Mouse (Mus musculus) common myeloid progenitor, adult 5-6 weeks (primary cell): Measurements from ENCODE around the gene Fbxl4. TPM values are rescaled to one million over a fixed set of nuclear protein-coding genes. Genes with fewer than 3 reads are reported as not detected.
"Not testable (repeated sequence)": the region's sequence is repeated elsewhere in the genome, so short reads cannot be mapped to it uniquely, and the experiment has no call there.

Experiments
- ATAC-seq: replicated peaks from 2 replicates; pipeline ENCODE4 v1.8.0; 2016; ENCODE audit warnings: low read depth, mild to moderate bottlenecking, moderate TSS enrichment, inconsistent platforms; ENCODE audit not compliant: poor library complexity, severe bottlenecking
- total RNA-seq: library from RNA; stranded (forward); fragments of 200-1000, 187-1606 nt; gene quantifications from 2 replicates; pipeline ENCODE4 v1.2.3, GENCODE M21; 2017

Gene Fbxl4
- total RNA-seq = 4.1 and 9.5 TPM in 2 replicates

DNA sequence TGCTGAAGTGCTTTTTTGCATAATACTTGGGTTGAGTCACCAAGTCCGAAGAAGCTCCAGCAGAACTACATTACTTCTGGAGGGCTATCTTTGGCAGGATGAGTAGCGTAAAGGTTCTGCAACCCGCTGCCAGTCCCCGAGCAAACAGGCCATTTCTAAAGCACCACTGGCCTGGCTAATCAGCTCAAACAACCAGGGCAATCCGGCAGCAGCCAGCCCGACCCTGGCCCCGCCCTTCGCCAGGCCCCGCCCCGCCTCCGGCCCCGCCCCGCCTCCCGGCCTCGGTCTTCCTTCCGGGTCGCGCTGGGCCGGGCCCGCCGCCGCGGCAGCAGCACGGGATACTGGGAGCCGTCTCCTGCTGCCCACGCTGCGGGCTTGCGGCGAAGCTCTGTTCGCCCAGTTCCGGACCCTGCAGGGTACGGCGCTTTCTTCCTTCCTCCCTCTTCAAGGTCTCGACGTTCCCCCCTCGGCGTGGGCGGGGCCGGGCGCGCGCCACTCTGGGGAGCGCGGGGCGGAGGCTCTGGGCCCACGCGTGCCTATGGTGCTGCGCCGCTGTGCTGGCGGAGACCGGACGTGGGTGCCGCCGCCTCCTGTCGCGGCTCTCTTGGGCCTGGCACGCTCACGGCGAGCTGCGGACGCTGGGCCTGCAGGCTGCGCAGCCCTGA, at the start of gene Fbxl4:
Fbxl4 (plus strand) TSS at position 278 of the 665 bp plus-strand sequence.
- ATAC-seq = peak; percentile 87

- no peak for ATAC-seq
These were observed 42.8 kb upstream of the Fbxl4 start for GRCm38 (mm10) chr4:22314564-22314963.

DNA sequence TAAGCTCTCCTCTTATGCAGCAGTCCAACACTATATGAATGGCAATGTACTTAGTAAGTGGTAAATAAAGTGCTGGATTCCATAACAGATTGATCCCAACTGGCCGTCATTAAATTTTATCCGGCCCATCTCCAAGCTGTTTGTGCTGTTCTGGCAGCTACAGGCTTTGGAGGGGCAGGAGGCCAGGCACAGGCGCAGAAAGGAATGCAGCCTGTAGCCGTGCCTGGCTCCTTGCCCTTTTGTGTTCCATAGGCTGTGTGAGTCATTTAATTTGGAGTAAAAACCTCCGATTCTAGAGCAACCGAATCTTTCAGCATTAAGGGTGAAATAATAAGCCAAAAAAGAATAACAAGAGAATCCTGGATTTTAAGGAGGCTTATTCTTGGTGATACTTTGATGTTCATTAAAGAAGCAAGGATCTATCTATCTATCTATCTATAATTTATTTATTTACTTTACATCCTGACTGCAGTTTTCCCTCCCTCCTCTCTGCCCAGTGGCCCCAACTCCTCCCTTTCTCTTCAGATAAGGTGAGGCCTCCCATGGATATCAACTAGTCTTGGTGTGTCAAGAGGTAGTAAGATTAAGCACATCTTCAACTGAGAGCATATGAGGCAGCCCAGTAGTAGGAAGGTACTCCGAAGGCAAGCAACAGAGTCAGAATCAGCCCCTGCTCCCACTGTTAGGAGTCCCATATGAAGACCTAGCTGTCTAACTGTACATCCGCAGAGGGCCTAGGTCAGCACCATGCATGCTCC, 14.3 kb upstream of the Fbxl4 start:
- no peak for ATAC-seq

GRCm38 (mm10) chr4:22349086-22349485, 8.3 kb upstream of the Fbxl4 start:
- ATAC-seq = not testable (repeated sequence)

- ATAC-seq = no peak; the same call in 1 of the 2 replicates
These were observed 573 bp downstream of the Fbxl4 start for GRCm38 (mm10) chr4:22357931-22358300.

GRCm38 (mm10) chr4:22358487-22358886, 1.1 kb downstream of the Fbxl4 start:
- ATAC-seq = no peak

DNA sequence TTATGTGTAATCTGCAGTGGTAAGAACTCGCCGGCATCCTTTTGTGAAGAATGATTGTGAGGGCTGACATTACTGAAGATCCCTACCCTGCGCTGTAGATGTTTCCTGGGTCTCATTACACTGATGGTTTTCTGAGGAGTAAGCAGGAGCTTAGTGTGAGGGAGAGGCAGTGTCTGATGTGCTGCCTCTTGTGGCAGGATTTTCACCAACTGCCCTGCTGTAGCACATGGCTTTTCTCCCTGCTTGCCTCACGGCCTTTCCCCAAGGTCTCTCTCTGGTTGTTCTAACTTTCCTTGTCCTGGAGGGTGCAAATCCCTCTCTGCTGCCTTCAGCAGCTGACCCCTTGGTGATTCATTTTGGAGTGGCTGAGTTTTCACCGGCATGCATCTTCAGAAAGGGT, 10.0 kb downstream of the Fbxl4 start:
- ATAC-seq = no peak

- no peak for ATAC-seq
These were observed 21.2 kb downstream of the Fbxl4 start for GRCm38 (mm10) chr4:22378516-22378915.

DNA sequence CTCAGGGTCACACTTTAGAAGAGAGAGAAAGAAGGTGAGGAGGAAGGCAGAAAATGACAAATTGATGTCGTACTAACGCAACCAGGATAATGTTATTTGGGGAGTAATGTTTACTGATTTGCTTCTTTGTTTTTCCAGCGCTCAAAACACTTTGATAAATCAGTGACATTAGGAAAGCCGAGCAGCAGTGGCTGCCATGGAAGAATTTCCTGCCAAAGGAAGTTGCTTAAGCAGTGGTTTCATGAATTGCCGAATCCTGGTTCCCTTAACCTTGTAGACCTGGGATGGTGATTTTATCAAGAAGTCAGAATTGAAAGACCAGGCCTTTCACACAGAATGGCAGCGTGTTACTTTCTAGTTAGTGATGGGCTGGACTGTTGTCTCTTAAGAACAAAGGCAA, 23.3 kb downstream of the Fbxl4 start:
- 0 out of 2 replicates have a peak, but pooled peaks have one; percentile 22 for ATAC-seq

- ATAC-seq = no peak
These were observed 26.4 kb downstream of the Fbxl4 start for GRCm38 (mm10) chr4:22383528-22384265.

DNA sequence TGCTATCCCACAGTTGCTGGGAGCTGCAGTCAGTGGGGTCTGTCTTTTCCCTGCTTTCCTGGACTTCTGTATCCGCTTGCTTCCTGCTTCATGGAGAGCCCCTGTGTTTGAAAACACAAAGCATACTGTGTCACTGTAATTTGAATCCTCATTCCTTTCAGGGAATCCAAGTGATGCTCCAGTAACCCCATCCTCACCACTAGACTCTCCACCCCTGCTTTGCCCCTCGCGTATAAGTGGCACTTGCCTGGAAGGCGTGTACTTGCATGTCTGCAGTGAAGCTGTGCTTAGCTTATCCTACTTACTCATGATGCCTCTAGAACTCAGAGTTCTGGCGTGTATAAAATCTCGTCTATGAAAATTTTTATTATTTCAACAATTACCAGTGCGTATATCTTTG, 32.7 kb downstream of the Fbxl4 start:
- no peak for ATAC-seq

- no peak for ATAC-seq
These were observed 35.6 kb downstream of the Fbxl4 start for GRCm38 (mm10) chr4:22392777-22393473.

DNA sequence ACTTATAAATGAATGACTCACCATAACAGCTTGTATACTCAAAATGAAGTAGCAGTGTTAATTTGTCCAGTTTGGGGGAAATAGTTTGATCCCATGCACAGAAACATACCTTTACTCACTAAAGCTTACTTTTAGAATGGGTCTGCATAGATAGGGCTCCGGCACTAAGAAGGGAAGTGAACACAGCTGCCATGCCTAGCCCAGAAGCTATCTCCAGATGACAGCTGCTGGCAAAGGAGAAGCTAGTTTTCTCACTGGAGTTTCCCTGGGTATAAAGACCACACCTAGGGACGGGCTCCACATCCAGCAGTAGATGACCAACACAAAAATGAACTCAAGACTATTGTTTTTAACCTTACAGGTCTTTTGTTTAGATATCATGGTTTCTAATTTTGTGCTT, 38.1 kb downstream of the Fbxl4 start:
- ATAC-seq = no peak

GRCm38 (mm10) chr4:22396484-22397000, 39.2 kb downstream of the Fbxl4 start:
- no peak for ATAC-seq

DNA sequence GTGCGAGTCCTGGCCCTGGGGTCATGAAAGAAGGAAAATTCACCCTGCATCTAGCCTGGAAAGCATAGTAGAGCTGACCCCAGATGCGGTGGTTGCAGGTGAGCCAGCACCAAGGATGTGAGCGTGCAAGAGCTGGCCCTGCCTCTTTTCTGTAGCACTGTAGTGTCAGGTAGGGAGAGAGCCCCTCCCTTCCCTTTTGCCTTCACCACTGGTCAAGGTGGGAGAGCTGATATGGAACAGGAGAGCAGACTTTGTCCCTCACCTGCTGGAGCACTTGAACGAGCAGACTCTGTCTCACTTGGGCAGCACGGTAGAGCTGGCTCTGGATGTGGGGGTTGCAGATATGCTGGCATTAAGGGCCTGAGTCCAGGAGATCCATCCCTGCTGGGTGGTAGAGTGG, 39.7 kb downstream of the Fbxl4 start:
- no peak for ATAC-seq

DNA sequence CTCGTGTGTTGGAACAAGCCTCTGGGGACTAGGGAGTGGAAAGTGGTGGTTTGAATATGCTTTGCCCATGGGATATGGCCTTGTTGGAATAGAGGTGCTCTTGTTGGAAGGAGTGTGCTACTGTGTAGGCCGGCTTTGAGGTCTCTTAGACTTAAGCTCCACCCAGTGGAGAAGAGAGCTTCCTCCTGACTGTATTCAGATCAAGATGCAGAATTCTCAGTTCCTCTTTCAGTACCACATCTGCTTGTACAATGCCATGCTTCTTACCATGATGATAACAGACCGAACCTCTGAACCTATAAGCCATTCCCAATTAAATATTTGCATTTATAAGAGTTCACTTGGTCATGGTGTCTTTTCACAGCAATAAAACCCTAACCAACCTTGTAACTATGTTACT, 44.7 kb downstream of the Fbxl4 start:
- ATAC-seq = peak; percentile 97

DNA sequence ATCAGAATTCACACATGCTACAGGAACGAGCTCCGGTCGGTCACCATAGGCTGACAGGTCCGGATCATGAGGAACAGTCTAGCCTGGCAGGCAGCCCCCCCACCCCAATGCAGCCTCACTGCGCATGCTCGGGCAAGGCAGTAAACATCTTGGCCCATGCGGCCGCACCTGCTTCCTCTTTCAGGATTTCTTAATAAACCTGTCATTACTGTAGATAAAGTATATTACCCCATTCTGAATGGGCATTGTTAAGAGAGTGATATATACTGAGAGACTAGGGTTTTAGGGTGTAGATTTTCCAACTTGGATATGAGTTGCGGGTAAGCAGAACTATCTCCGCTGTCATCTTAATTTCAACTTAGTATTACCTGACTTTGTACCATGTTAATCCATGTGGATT, 45.6 kb downstream of the Fbxl4 start:
- ATAC-seq = 0 out of 2 replicates have a peak, but pooled peaks have one; percentile 7

DNA sequence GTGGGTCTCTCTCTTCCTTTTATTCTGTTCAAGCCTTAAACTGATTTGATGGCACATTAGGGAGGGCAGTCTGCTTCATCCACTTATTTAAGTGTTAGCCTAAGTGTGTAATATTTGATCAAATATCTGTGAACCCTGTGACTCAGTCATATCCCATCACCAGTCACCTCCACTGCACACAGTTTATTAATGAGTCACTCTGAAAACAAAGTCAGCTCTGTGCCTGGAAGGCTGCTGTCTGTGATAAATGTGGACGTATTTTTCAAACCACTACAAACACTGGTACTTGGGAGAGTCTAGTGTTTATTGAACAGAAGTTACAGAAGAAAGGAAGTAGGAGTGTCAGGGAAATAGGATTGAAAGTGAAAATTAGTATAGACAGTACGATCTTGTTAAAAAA, 63.3 kb downstream of the Fbxl4 start:
- ATAC-seq = no peak

DNA sequence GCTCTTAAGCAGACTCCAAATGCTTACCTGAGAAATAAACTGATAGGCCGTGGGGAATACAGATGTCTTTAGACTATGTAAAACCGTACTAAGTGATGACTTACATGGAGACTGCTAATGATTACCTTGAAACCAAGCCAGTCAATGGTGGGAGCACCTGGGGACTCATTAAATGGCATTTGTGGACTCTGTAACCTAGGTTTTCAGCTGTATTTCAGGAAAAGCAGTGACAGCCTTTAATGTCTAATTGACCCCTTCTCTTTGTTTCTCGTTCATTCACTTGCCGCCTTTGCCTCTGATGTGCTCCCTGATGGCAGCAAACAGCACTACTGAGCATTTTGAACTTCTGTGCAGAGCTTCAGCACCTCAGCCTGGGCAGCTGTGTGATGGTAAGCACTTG, 65.1 kb downstream of the Fbxl4 start:
- no peak for ATAC-seq

GRCm38 (mm10) chr4:22428150-22428549, 70.8 kb downstream of the Fbxl4 start:
- ATAC-seq = no peak
